Mouse (Mus musculus) stomach, embryonic 15.5 days (tissue): ENCODE results near the gene Asic2. TPM values are rescaled to one million over a fixed set of nuclear protein-coding genes. Genes with fewer than 3 reads are reported as not detected.

Source experiments
- ATAC-seq: fragments of 200-750 bp; cut with Nextera tagmentation; 2 replicates; pipeline ENCODE4 v1.8.0; 2017; ENCODE audit warnings: low read depth, moderate number of reproducible peaks, moderate TSS enrichment; ENCODE audit not compliant: insufficient read depth, low FRiP score
- H3K27ac ChIP-seq: fragments of 300-500 bp; sonication (generic); 2 replicates; pipeline ENCODE4 v1.5.1; 2015; ENCODE audit warnings: mild to moderate bottlenecking, inconsistent platforms
- H3K27me3 ChIP-seq: fragments of 300-500 bp; sonication (generic); replicated peaks from 2 replicates; pipeline ENCODE4 v1.6.1; 2015; ENCODE audit warnings: inconsistent platforms
- H3K36me3 ChIP-seq: fragments of 300-500 bp; sonication (generic); 2 replicates; pipeline ENCODE4 v1.6.1; 2015; ENCODE audit warnings: inconsistent platforms
- H3K4me1 ChIP-seq: fragments of 300-500 bp; sonication (generic); 2 replicates; pipeline ENCODE4 v1.6.1; 2015; ENCODE audit warnings: inconsistent platforms
- H3K4me2 ChIP-seq: fragments of 300-500 bp; sonication (generic); 2 replicates; pipeline ENCODE4 v1.6.1; 2015; ENCODE audit warnings: mild to moderate bottlenecking, inconsistent platforms
- H3K4me3 ChIP-seq: fragments of 300-500 bp; sonication (generic); replicated peaks from 2 replicates; pipeline ENCODE4 v1.5.1; 2015; ENCODE audit warnings: inconsistent platforms
- H3K9ac ChIP-seq: fragments of 300-500 bp; sonication (generic); 2 replicates; pipeline ENCODE4 v1.6.1; 2015; ENCODE audit warnings: inconsistent platforms
- H3K9me3 ChIP-seq: fragments of 300-500 bp; sonication (generic); 2 replicates; pipeline ENCODE4 v1.6.1; 2016; ENCODE audit warnings: inconsistent platforms
- WGBS: fragments of 180-500 bp; shearing (Covaris S2); methylation state at CpG from one replicate; pipeline ENCODE4 v1.1.7; 2015; 5-methylcytosine and 5-hydroxymethylcytosine counted together
- polyA plus RNA-seq: library from polyadenylated mRNA; unstranded; fragments of >200 nt; fragmentation: Nextera tagmentation; extraction: Ambion mirVana; gene quantifications from 2 replicates; pipeline ENCODE4 v1.2.1, GENCODE M21; 2015

Asic2 gene
- polyA plus RNA-seq, 1 experiment from 2014 or later, result 0.65 TPM

GRCm38 (mm10) chr11:81671724-81672123 lies 296.5 kb downstream of the Asic2 start:
- Histone ChIP-seq H3K36me3 (no peaks in the 10 kb centered on the region), H3K4me3 (no peak overlapping the region), H3K4me2 (no peak overlapping the region), H3K4me1 (no peaks in the 10 kb centered on the region), H3K27ac (no peak overlapping the region), H3K9me3 (no peaks in the 10 kb centered on the region), H3K27me3 (no peaks in the 10 kb centered on the region), H3K9ac (no peak overlapping the region)
- ATAC-seq, result no peak

- Histone ChIP-seq H3K27ac (no peak overlapping the region), H3K27me3 (no peaks in the 10 kb centered on the region), H3K4me3 (no peak overlapping the region), H3K4me2 (no peak overlapping the region), H3K9ac (no peak overlapping the region), H3K9me3 (no peaks in the 10 kb centered on the region), H3K4me1 (no peaks in the 10 kb centered on the region), H3K36me3 (no peaks in the 10 kb centered on the region)
- ATAC-seq, result no peak
- WGBS, result 59% methylated on average over 3 of the region's 3 CpGs
These were observed 297.8 kb downstream of the Asic2 start for GRCm38 (mm10) chr11:81670436-81670835.

- no peaks in the 10 kb centered on the region for H3K4me1 ChIP-seq
- ATAC-seq, result no peak
- H3K36me3 ChIP-seq, result no peaks in the 10 kb centered on the region
- no peak overlapping the region for H3K4me2 ChIP-seq
- no peak overlapping the region for H3K27ac ChIP-seq
- no peaks in the 10 kb centered on the region for H3K9me3 ChIP-seq
- WGBS, result 64% methylated on average over 1 of the region's 1 CpGs
- H3K9ac ChIP-seq, result no peak overlapping the region
- no peak overlapping the region for H3K4me3 ChIP-seq
- H3K27me3 ChIP-seq, result no peaks in the 10 kb centered on the region
These were observed 309.4 kb downstream of the Asic2 start for GRCm38 (mm10) chr11:81658850-81659249.

- WGBS, result 20% methylated on average over 2 of the region's 2 CpGs
- no peaks in the 10 kb centered on the region for H3K4me1 ChIP-seq
- no peak overlapping the region for H3K4me3 ChIP-seq
- ATAC-seq, result no peak
- no peak overlapping the region for H3K27ac ChIP-seq
- H3K4me2 ChIP-seq, result no peak overlapping the region
- no peaks in the 10 kb centered on the region for H3K27me3 ChIP-seq
- H3K36me3 ChIP-seq, result no peaks in the 10 kb centered on the region
- H3K9me3 ChIP-seq, result no peaks in the 10 kb centered on the region
- H3K9ac ChIP-seq, result no peak overlapping the region
These were observed 311.1 kb downstream of the Asic2 start for GRCm38 (mm10) chr11:81657121-81657520.

GRCm38 (mm10) chr11:81647828-81648227 lies 320.4 kb downstream of the Asic2 start:
- no peaks in the 10 kb centered on the region for H3K4me1 ChIP-seq
- H3K4me2 ChIP-seq, result no peak overlapping the region
- no peak overlapping the region for H3K4me3 ChIP-seq
- 32% methylated on average over 4 of the region's 4 CpGs for WGBS
- H3K27me3 ChIP-seq, result no peaks in the 10 kb centered on the region
- no peak overlapping the region for H3K27ac ChIP-seq
- no peaks in the 10 kb centered on the region for H3K9me3 ChIP-seq
- no peaks in the 10 kb centered on the region for H3K36me3 ChIP-seq
- no peak for ATAC-seq
- no peak overlapping the region for H3K9ac ChIP-seq

- Histone ChIP-seq H3K4me2 (no peak overlapping the region), H3K27me3 (no peaks in the 10 kb centered on the region), H3K9me3 (no peaks in the 10 kb centered on the region), H3K4me1 (no peaks in the 10 kb centered on the region), H3K4me3 (no peak overlapping the region), H3K27ac (no peak overlapping the region), H3K9ac (no peak overlapping the region), H3K36me3 (no peaks in the 10 kb centered on the region)
- 86% methylated on average over 3 of the region's 3 CpGs for WGBS
- no peak for ATAC-seq
These were observed 322.7 kb downstream of the Asic2 start for GRCm38 (mm10) chr11:81645549-81645948.

GRCm38 (mm10) chr11:81636356-81636755 lies 331.9 kb downstream of the Asic2 start:
- no peaks in the 10 kb centered on the region for H3K36me3 ChIP-seq
- no peak for ATAC-seq

GRCm38 (mm10) chr11:81634360-81635350 lies 333.6 kb downstream of the Asic2 start:
- H3K4me3 ChIP-seq, result no peak overlapping the region
- WGBS, result 55% methylated on average over 25 of the region's 25 CpGs
- no peaks in the 10 kb centered on the region for H3K36me3 ChIP-seq
- no peak overlapping the region for H3K27ac ChIP-seq
- H3K9ac ChIP-seq, result no peak overlapping the region
- H3K27me3 ChIP-seq, result no peaks in the 10 kb centered on the region
- ATAC-seq, result no peak
- no peaks in the 10 kb centered on the region for H3K4me1 ChIP-seq
- H3K4me2 ChIP-seq, result no peak overlapping the region
- H3K9me3 ChIP-seq, result no peaks in the 10 kb centered on the region

More at GRCm38 (mm10) chr11:81636356-81636755, 331.9 kb downstream of the Asic2 start:
- H3K4me1 ChIP-seq, result no peaks in the 10 kb centered on the region
- WGBS, result 92% methylated on average over 9 of the region's 9 CpGs
- H3K9ac ChIP-seq, result no peak overlapping the region
- no peak overlapping the region for H3K27ac ChIP-seq
- no peak overlapping the region for H3K4me3 ChIP-seq
- H3K27me3 ChIP-seq, result no peaks in the 10 kb centered on the region
- H3K4me2 ChIP-seq, result no peak overlapping the region
- no peaks in the 10 kb centered on the region for H3K9me3 ChIP-seq

- Histone ChIP-seq H3K4me2 (no peak overlapping the region), H3K27me3 (no peaks in the 10 kb centered on the region), H3K27ac (no peak overlapping the region), H3K4me3 (no peak overlapping the region), H3K36me3 (no peaks in the 10 kb centered on the region), H3K9me3 (no peaks in the 10 kb centered on the region), H3K4me1 (no peaks in the 10 kb centered on the region), H3K9ac (no peak overlapping the region)
- 51% methylated on average over 4 of the region's 4 CpGs for WGBS
- ATAC-seq, result no peak
These were observed 343.1 kb downstream of the Asic2 start for GRCm38 (mm10) chr11:81625199-81625598.

GRCm38 (mm10) chr11:81620516-81620915 lies 347.7 kb downstream of the Asic2 start:
- no peak overlapping the region for H3K4me2 ChIP-seq
- 60% methylated on average over 6 of the region's 6 CpGs for WGBS
- H3K27me3 ChIP-seq, result no peaks in the 10 kb centered on the region
- H3K9ac ChIP-seq, result no peak overlapping the region
- no peaks in the 10 kb centered on the region for H3K36me3 ChIP-seq
- H3K4me1 ChIP-seq, result no peaks in the 10 kb centered on the region
- no peak overlapping the region for H3K27ac ChIP-seq
- no peak for ATAC-seq
- no peak overlapping the region for H3K4me3 ChIP-seq
- H3K9me3 ChIP-seq, result no peaks in the 10 kb centered on the region

- H3K9ac ChIP-seq, result no peak overlapping the region
- peaks cover 11% of the 10 kb centered on the region for H3K4me1 ChIP-seq
- H3K9me3 ChIP-seq, result no peaks in the 10 kb centered on the region
- no peak overlapping the region for H3K27ac ChIP-seq
- no peak for ATAC-seq
- H3K4me3 ChIP-seq, result no peak overlapping the region
- 81% methylated on average over 8 of the region's 8 CpGs for whole genome bisulfite sequencing
- no peaks in the 10 kb centered on the region for H3K36me3 ChIP-seq
- no peaks in the 10 kb centered on the region; the same call in 1 of the 2 replicates for H3K27me3 ChIP-seq
- no peak overlapping the region for H3K4me2 ChIP-seq
These were observed 351.8 kb downstream of the Asic2 start for GRCm38 (mm10) chr11:81616437-81616836.

GRCm38 (mm10) chr11:81613869-81614620 lies 354.2 kb downstream of the Asic2 start:
- Histone ChIP-seq H3K27ac (no peak overlapping the region), H3K4me1 (peaks cover 11% of the 10 kb centered on the region), H3K4me3 (peak overlapping the region; percentile 25), H3K36me3 (no peaks in the 10 kb centered on the region), H3K9me3 (no peaks in the 10 kb centered on the region), H3K9ac (no peak overlapping the region), H3K4me2 (peak overlapping the region; percentile 58), H3K27me3 (no peaks in the 10 kb centered on the region; the same call in 1 of the 2 replicates)
- ATAC-seq, result no peak
- WGBS, result 20% methylated on average over 10 of the region's 10 CpGs
